Mouse (Mus musculus): ENCODE results near the gene Litaf. TPM values are rescaled to one million over a fixed set of nuclear protein-coding genes. Genes with fewer than 3 reads are reported as not detected.

The Litaf gene
- polyA plus RNA-seq, 1 experiment = 102 TPM

GRCm38 (mm10) chr16:11069710-11070420 is 3.9 kb upstream of the Litaf start:
- Histone ChIP-seq H3K27ac (ENCODE audit: insufficient read depth, low read length) (no peak overlapping the region), H3K36me3 (ENCODE audit: control insufficient read depth, insufficient read depth, low read length, poor library complexity, severe bottlenecking) (peaks cover 4% of the 10 kb centered on the region), H3K4me3 (ENCODE audit: low read depth, low read length) (no peak overlapping the region), H3K4me1 (ENCODE audit: control insufficient read depth, insufficient read depth, low read length) (no peaks in the 10 kb centered on the region), H3K9ac (ENCODE audit: low read depth, poor library complexity, severe bottlenecking) (no peak overlapping the region), H3K9me3 (replicated peaks; ENCODE audit: control insufficient read depth, insufficient read depth, low read length, poor library complexity, severe bottlenecking) (no peaks in the 10 kb centered on the region), H3K27me3 (ENCODE audit: control insufficient read depth, insufficient read depth, low read length, poor library complexity, severe bottlenecking) (no peaks in the 10 kb centered on the region)
- TF ChIP-seq CTCF (IDR thresholded peaks at IDR 0.05; ENCODE audit: low read depth, low read length) = no peak
- no peak for TF ChIP-seq EP300 (IDR thresholded peaks at IDR 0.05; ENCODE audit: insufficient read depth, low read depth, low read length)
- no peak for TF ChIP-seq POLR2A (IDR thresholded peaks at IDR 0.05; ENCODE audit: insufficient read depth, low read length)

- Histone ChIP-seq H3K27me3 (ENCODE audit: control insufficient read depth, insufficient read depth, low read length, poor library complexity, severe bottlenecking) (no peaks in the 10 kb centered on the region), H3K27ac (ENCODE audit: insufficient read depth, low read length) (no peak overlapping the region), H3K4me3 (ENCODE audit: low read depth, low read length) (no peak overlapping the region), H3K9me3 (replicated peaks; ENCODE audit: control insufficient read depth, insufficient read depth, low read length, poor library complexity, severe bottlenecking) (no peaks in the 10 kb centered on the region), H3K36me3 (ENCODE audit: control insufficient read depth, insufficient read depth, low read length, poor library complexity, severe bottlenecking) (no peaks in the 10 kb centered on the region), H3K9ac (ENCODE audit: low read depth, poor library complexity, severe bottlenecking) (no peak overlapping the region), H3K4me1 (ENCODE audit: control insufficient read depth, insufficient read depth, low read length) (no peaks in the 10 kb centered on the region)
- TF ChIP-seq POLR2A (IDR thresholded peaks at IDR 0.05; ENCODE audit: insufficient read depth, low read length) (no peak), CTCF (IDR thresholded peaks at IDR 0.05; ENCODE audit: low read depth, low read length) (no peak), EP300 (IDR thresholded peaks at IDR 0.05; ENCODE audit: insufficient read depth, low read depth, low read length) (no peak)
Observed at GRCm38 (mm10) chr16:11069271-11069670, 3.3 kb upstream of the Litaf start.

DNA sequence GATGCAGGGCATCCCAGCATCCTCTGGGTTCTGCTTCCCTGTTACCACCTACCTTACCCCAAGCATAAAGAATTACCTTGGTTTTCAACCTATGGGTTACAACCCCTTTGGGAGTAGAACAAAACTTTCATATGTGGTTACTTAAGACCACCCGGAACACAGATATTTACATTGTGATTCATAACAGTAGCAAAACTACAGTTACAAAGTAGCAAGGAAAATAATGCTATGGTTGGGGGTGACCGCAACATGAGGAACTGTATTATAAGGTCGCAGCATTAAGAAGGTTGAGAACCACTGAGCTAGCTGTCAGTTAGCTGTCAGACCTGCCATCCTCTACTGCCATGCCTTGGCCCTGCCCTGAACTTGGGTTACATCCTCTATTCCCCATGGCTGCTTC is 2.7 kb upstream of the Litaf start:
- Histone ChIP-seq H3K27ac (ENCODE audit: insufficient read depth, low read length) (no peak overlapping the region), H3K27me3 (ENCODE audit: control insufficient read depth, insufficient read depth, low read length, poor library complexity, severe bottlenecking) (no peaks in the 10 kb centered on the region), H3K36me3 (ENCODE audit: control insufficient read depth, insufficient read depth, low read length, poor library complexity, severe bottlenecking) (no peaks in the 10 kb centered on the region), H3K4me1 (ENCODE audit: control insufficient read depth, insufficient read depth, low read length) (no peaks in the 10 kb centered on the region), H3K9me3 (replicated peaks; ENCODE audit: control insufficient read depth, insufficient read depth, low read length, poor library complexity, severe bottlenecking) (no peaks in the 10 kb centered on the region), H3K9ac (ENCODE audit: low read depth, poor library complexity, severe bottlenecking) (no peak overlapping the region), H3K4me3 (ENCODE audit: low read depth, low read length) (no peak overlapping the region)
- TF ChIP-seq POLR2A (IDR thresholded peaks at IDR 0.05; ENCODE audit: insufficient read depth, low read length) = no peak
- no peak for TF ChIP-seq EP300 (IDR thresholded peaks at IDR 0.05; ENCODE audit: insufficient read depth, low read depth, low read length)
- TF ChIP-seq CTCF (IDR thresholded peaks at IDR 0.05; ENCODE audit: low read depth, low read length) = no peak

GRCm38 (mm10) chr16:11066833-11067191 is 855 bp upstream of the Litaf start:
- TF ChIP-seq POLR2A (IDR thresholded peaks at IDR 0.05; ENCODE audit: insufficient read depth, low read length) (no peak), CTCF (IDR thresholded peaks at IDR 0.05; ENCODE audit: low read depth, low read length) (no peak), EP300 (IDR thresholded peaks at IDR 0.05; ENCODE audit: insufficient read depth, low read depth, low read length) (no peak)
- Histone ChIP-seq H3K4me3 (ENCODE audit: low read depth, low read length) (peak overlapping the region; percentile 87), H3K27me3 (ENCODE audit: control insufficient read depth, insufficient read depth, low read length, poor library complexity, severe bottlenecking) (no peaks in the 10 kb centered on the region), H3K9me3 (replicated peaks; ENCODE audit: control insufficient read depth, insufficient read depth, low read length, poor library complexity, severe bottlenecking) (no peaks in the 10 kb centered on the region), H3K36me3 (ENCODE audit: control insufficient read depth, insufficient read depth, low read length, poor library complexity, severe bottlenecking) (no peaks in the 10 kb centered on the region), H3K4me1 (ENCODE audit: control insufficient read depth, insufficient read depth, low read length) (no peaks in the 10 kb centered on the region), H3K9ac (ENCODE audit: low read depth, poor library complexity, severe bottlenecking) (peak overlapping the region; percentile 87), H3K27ac (ENCODE audit: insufficient read depth, low read length) (no peak overlapping the region)

DNA sequence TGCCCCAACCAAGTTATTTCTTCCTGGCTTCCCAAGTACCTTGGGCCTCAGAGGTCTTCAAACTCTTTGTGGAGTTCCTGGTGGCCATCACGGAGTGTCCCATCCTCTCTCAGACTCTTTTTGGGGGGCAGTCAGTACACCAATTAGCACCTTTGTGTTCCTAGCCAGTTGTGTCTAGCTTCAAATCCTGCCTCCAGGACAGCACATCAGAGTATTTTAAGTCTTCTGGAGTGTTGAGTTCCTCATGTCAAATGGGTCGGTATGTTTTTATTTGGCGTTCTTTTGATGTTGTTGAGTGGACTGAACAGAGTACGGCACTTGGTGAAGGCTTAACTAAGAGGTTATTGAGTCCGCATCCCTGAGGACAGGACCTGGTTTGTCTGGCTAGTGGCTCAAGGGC is 526 bp downstream of the Litaf start:
- H3K27me3 ChIP-seq (ENCODE audit: control insufficient read depth, insufficient read depth, low read length, poor library complexity, severe bottlenecking) = no peaks in the 10 kb centered on the region
- no peaks in the 10 kb centered on the region for H3K4me1 ChIP-seq (ENCODE audit: control insufficient read depth, insufficient read depth, low read length)
- TF ChIP-seq EP300 (IDR thresholded peaks at IDR 0.05; ENCODE audit: insufficient read depth, low read depth, low read length) = no peak
- TF ChIP-seq CTCF (IDR thresholded peaks at IDR 0.05; ENCODE audit: low read depth, low read length) = no peak
- no peak for TF ChIP-seq POLR2A (IDR thresholded peaks at IDR 0.05; ENCODE audit: insufficient read depth, low read length)
- H3K27ac ChIP-seq (ENCODE audit: insufficient read depth, low read length) = no peak overlapping the region
- H3K4me3 ChIP-seq (ENCODE audit: low read depth, low read length) = peak overlapping the region; percentile 56
- H3K36me3 ChIP-seq (ENCODE audit: control insufficient read depth, insufficient read depth, low read length, poor library complexity, severe bottlenecking) = no peaks in the 10 kb centered on the region
- no peaks in the 10 kb centered on the region for H3K9me3 ChIP-seq (replicated peaks; ENCODE audit: control insufficient read depth, insufficient read depth, low read length, poor library complexity, severe bottlenecking)
- peak overlapping the region; percentile 29; the same call in 1 of the 2 replicates for H3K9ac ChIP-seq (ENCODE audit: low read depth, poor library complexity, severe bottlenecking)

GRCm38 (mm10) chr16:11064742-11065141 is 1.2 kb downstream of the Litaf start:
- H3K4me1 ChIP-seq (ENCODE audit: control insufficient read depth, insufficient read depth, low read length) = no peaks in the 10 kb centered on the region

More at GRCm38 (mm10) chr16:11064742-11065141, 1.2 kb downstream of the Litaf start:
- H3K9me3 ChIP-seq (replicated peaks; ENCODE audit: control insufficient read depth, insufficient read depth, low read length, poor library complexity, severe bottlenecking) = no peaks in the 10 kb centered on the region
- TF ChIP-seq EP300 (IDR thresholded peaks at IDR 0.05; ENCODE audit: insufficient read depth, low read depth, low read length) (no peak), POLR2A (IDR thresholded peaks at IDR 0.05; ENCODE audit: insufficient read depth, low read length) (no peak), CTCF (IDR thresholded peaks at IDR 0.05; ENCODE audit: low read depth, low read length) (no peak)
- H3K9ac ChIP-seq (ENCODE audit: low read depth, poor library complexity, severe bottlenecking) = no peak overlapping the region
- H3K27me3 ChIP-seq (ENCODE audit: control insufficient read depth, insufficient read depth, low read length, poor library complexity, severe bottlenecking) = no peaks in the 10 kb centered on the region
- H3K27ac ChIP-seq (ENCODE audit: insufficient read depth, low read length) = no peak overlapping the region
- no peak overlapping the region for H3K4me3 ChIP-seq (ENCODE audit: low read depth, low read length)
- no peaks in the 10 kb centered on the region for H3K36me3 ChIP-seq (ENCODE audit: control insufficient read depth, insufficient read depth, low read length, poor library complexity, severe bottlenecking)
